Mouse (Mus musculus) cerebellum, adult 9-10 months (tissue): ENCODE results near the gene Zc3h6.
"Not testable (repeated sequence)": the region's sequence is repeated elsewhere in the genome, so short reads cannot be mapped to it uniquely, and the experiment has no call there.

Experiments used
- DNase-seq: peaks from one replicate; pipeline ENCODE4 v3.0.0; 2022

Gene Zc3h6

GRCm38 (mm10) chr2:128966641-128967580, at the start of gene Zc3h6:
TSS of gene Zc3h6 (plus strand) at chr2:128967402.
- peak; percentile 99 for DNase-seq

GRCm38 (mm10) chr2:128924799-128925198, 42.4 kb upstream of the Zc3h6 start:
- no peak for DNase-seq

- DNase-seq: no peak
Observed at GRCm38 (mm10) chr2:128928446-128928845, 38.8 kb upstream of the Zc3h6 start.

GRCm38 (mm10) chr2:128930704-128931103, 36.5 kb upstream of the Zc3h6 start:
- DNase-seq: no peak

GRCm38 (mm10) chr2:128936256-128936655, 30.9 kb upstream of the Zc3h6 start:
- no peak for DNase-seq

GRCm38 (mm10) chr2:128943538-128944528, 23.4 kb upstream of the Zc3h6 start, which contains the start of gene Zc3h8:
TSS of gene Zc3h8 (minus strand) at chr2:128944077.
- DNase-seq: peak; percentile 97

GRCm38 (mm10) chr2:128947962-128948588, 19.1 kb upstream of the Zc3h6 start:
- DNase-seq: peak; percentile 82

GRCm38 (mm10) chr2:128954186-128954585, 13.0 kb upstream of the Zc3h6 start:
- no peak for DNase-seq

GRCm38 (mm10) chr2:128965505-128966105, 1.6 kb upstream of the Zc3h6 start:
- no peak for DNase-seq

- DNase-seq: no peak
Observed at GRCm38 (mm10) chr2:128966236-128966635, 966 bp upstream of the Zc3h6 start.

GRCm38 (mm10) chr2:128967661-128968441, 649 bp downstream of the Zc3h6 start, which contains the start of gene Gm10762:
TSS of gene Gm10762 (minus strand) at chr2:128967725.
- peak; percentile 83 for DNase-seq

- no peak for DNase-seq
Observed at GRCm38 (mm10) chr2:128968475-128969083, 1.4 kb downstream of the Zc3h6 start.

- DNase-seq: no peak
Observed at GRCm38 (mm10) chr2:128972301-128972700, 5.1 kb downstream of the Zc3h6 start.

- no peak for DNase-seq
Observed at GRCm38 (mm10) chr2:128975572-128975971, 8.4 kb downstream of the Zc3h6 start.

- peak; percentile 46 for DNase-seq
Observed at GRCm38 (mm10) chr2:128984746-128985145, 17.5 kb downstream of the Zc3h6 start.

- DNase-seq: peak; percentile 43
Observed at GRCm38 (mm10) chr2:129004872-129005271, 37.7 kb downstream of the Zc3h6 start.

GRCm38 (mm10) chr2:129006194-129006749, 39.1 kb downstream of the Zc3h6 start:
- no peak for DNase-seq

GRCm38 (mm10) chr2:129008867-129009266, 41.7 kb downstream of the Zc3h6 start:
- not testable (repeated sequence) for DNase-seq

GRCm38 (mm10) chr2:129020106-129020505, 52.9 kb downstream of the Zc3h6 start:
- DNase-seq: no peak

- DNase-seq: no peak
Observed at GRCm38 (mm10) chr2:129024820-129025219, 57.6 kb downstream of the Zc3h6 start.
